Mouse (Mus musculus) kidney, adult 18-20 months (tissue): ENCODE measurements around the gene Hsd17b13.

Experiments
- DNase-seq: peaks from one replicate; pipeline ENCODE4 v3.0.0; 2021

The Hsd17b13 gene

GRCm38 (mm10) chr5:103919497-103919896 is 57.7 kb downstream of the Hsd17b13 start:
- DNase-seq, result no peak

- DNase-seq, result no peak
Observed at GRCm38 (mm10) chr5:103918233-103918632, 59.0 kb downstream of the Hsd17b13 start.

GRCm38 (mm10) chr5:103917357-103917895 is 59.8 kb downstream of the Hsd17b13 start:
- no peak for DNase-seq

DNA sequence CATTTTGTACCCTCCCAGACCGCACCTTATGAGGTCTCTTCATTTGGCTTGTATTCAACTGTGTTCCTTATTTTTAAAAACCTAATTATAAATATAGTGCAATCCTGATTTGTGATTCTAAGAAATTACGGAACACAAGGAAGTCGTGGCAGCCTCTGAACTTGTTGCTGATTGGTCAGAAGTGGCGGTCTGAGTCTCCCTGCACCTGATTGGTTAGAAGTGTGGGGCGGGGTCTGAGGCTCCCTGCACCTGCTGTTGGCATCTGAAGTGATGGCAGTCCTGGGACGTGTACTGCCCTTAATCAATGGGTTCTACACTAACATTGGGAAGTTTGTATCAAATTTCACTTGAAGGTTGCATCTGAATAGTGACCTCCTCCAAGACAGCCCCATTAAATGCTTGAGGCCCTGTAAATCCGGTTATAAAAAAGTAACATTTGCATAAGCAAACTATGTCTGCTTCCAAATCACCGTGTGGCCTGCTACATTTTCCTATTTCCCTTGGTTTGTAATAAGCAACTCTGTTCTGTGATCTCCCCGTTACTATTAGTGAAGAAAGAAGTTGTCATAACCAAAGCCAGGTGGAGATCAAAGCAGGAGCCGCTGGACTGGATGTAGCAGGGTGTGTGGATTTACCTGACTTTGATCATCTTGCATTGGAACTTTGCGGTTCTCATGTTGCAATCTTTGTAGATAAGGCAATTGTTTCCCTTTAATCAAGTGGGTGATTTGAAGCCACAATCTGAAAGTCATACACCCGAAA is 60.4 kb downstream of the Hsd17b13 start:
- DNase-seq, result no peak

DNA sequence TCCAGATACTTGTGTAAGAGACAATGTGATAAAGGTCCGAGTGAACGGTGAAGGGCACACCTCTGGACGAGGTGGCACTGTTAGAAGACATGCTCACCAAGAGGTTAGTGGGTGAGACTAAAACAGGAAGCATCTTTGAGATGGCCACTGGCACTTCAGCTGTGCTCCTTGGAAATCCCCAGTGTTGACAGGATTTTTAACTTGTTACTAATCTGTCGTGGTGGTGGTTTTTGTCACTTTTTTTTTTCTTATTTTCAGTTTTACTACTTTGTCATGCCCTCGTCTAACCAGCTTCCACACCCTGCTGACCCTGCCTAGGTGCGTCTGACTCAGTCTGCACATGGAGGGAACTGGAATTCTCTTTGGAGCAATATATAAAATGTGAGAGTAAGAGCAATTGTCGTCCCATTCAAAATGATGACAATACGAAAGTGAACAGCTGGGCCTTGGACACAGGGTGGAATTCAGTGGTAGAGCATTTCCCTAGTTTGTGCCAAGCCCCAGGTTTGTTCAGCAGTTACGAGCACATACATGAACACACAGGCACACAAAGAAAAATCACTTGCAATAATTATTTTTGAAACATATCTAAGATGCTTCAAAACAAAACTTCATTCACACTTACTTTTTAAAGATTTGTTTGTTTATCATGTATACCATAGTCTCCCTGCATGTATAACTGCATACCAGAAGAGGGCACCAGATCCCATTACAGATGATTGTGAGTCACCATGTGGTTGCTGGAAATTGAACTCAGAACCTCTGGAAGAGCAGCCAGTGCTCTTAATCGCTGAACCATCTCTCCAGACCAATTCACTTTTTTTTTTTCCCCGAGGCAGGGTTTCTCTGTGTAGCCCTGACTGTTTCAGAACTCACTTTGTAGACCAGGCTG is 62.6 kb downstream of the Hsd17b13 start:
- no peak for DNase-seq

DNA sequence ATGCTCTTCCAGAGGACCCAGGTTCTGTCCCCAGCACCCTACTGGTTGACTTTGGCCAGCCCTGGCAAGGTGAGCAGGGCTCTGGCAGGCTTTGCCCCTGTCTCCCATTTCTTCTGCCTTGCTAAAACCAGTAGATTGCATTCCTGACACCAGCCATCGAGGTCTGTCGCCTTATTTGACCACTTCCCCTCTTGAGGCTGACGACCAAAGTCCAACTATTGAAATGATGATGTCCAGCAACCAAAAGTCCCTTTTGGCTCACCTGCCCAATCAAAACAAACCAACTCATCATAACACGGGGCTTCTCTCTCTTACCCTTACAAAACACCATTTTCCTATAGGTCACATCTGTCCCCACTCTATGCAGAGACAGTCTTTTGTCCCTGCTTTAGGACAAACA is 64.1 kb downstream of the Hsd17b13 start:
- DNase-seq, result no peak

GRCm38 (mm10) chr5:103911555-103911954 is 65.7 kb downstream of the Hsd17b13 start:
- DNase-seq, result no peak

- peak; percentile 87 for DNase-seq
Observed at GRCm38 (mm10) chr5:103910748-103911409, 66.3 kb downstream of the Hsd17b13 start, which contains the start of gene Klhl8. Klhl8 (minus strand) TSS chr5:103911259.

- no peak for DNase-seq
Observed at GRCm38 (mm10) chr5:103910156-103910555, 67.1 kb downstream of the Hsd17b13 start.

GRCm38 (mm10) chr5:103909466-103909865 is 67.7 kb downstream of the Hsd17b13 start:
- no peak for DNase-seq

GRCm38 (mm10) chr5:103908851-103909250 is 68.4 kb downstream of the Hsd17b13 start:
- no peak for DNase-seq

DNA sequence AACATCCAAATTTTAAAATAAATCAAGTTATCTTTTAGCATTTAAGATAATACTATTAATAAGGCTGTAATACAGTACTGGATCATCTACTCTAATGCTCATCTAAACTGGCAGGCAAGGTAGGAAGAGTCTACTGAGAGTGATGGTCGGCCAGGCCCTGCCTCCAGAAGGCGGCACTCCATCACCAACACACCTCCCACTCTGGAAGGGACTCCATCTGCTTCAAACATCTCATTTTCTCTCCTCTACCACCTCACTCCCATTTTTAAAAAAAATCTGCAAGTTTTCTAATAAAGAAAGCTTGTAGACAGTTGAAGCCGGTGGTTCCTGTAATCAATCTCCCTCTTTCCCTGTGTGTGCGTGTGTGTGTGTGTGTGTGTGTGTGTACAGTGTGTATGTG is 69.4 kb downstream of the Hsd17b13 start:
- no peak for DNase-seq

GRCm38 (mm10) chr5:103906173-103906572 is 71.0 kb downstream of the Hsd17b13 start:
- no peak for DNase-seq
